Mouse (Mus musculus) bone marrow, adult 2 months (tissue): ENCODE data around the gene Nmd3. TPM values are rescaled to one million over a fixed set of nuclear protein-coding genes. Genes with fewer than 3 reads are reported as not detected.

Experiments used
- H3K27ac ChIP-seq: fragments of 200-500 bp; 2 replicates; pipeline ENCODE4 v1.5.1; 2012; ENCODE audit warnings: low read depth, mild to moderate bottlenecking, control low read depth, inconsistent platforms, low read length; ENCODE audit not compliant: control insufficient read depth, poor library complexity, insufficient read depth
- H3K4me1 ChIP-seq: fragments of 200-500 bp; 2 replicates; pipeline ENCODE4 v1.6.1; 2011; ENCODE audit warnings: low read length; ENCODE audit not compliant: control insufficient read depth, insufficient read depth
- H3K4me3 ChIP-seq: fragments of 200-500 bp; replicated peaks from 2 replicates; pipeline ENCODE3; 2011; ENCODE audit warnings: mild to moderate bottlenecking, low read depth, low read length, control low read depth; ENCODE audit not compliant: control insufficient read depth
- CTCF ChIP-seq: fragments of 200-500 bp; IDR thresholded peaks from 2 replicates; pipeline ENCODE4 v1.5.1; 2011; ENCODE audit warnings: low read length, control low read depth; ENCODE audit not compliant: control insufficient read depth, insufficient read depth
- POLR2A ChIP-seq: fragments of 200-500 bp; IDR thresholded peaks from 2 replicates; pipeline ENCODE4 v1.6.1; 2011; ENCODE audit warnings: low read depth, mild to moderate bottlenecking, control low read depth, low read length, borderline replicate concordance; ENCODE audit not compliant: control insufficient read depth
- WGBS: fragments of 180-500 bp; shearing (Covaris S2); methylation state at CpG from one replicate; pipeline ENCODE4 v1.1.7; 2018; 5-methylcytosine and 5-hydroxymethylcytosine counted together
- polyA plus RNA-seq: library from polyadenylated mRNA; stranded (reverse); fragments of >200 nt; gene quantifications from 2 replicates; pipeline ENCODE4 v1.2.4, GENCODE M21; 2011; ENCODE audit warnings: low replicate concordance; ENCODE audit not compliant: missing spikeins, insufficient read depth, insufficient read length

Nmd3 gene
- polyA plus RNA-seq, result 29.2 and 48.6 TPM in 2 replicates

DNA sequence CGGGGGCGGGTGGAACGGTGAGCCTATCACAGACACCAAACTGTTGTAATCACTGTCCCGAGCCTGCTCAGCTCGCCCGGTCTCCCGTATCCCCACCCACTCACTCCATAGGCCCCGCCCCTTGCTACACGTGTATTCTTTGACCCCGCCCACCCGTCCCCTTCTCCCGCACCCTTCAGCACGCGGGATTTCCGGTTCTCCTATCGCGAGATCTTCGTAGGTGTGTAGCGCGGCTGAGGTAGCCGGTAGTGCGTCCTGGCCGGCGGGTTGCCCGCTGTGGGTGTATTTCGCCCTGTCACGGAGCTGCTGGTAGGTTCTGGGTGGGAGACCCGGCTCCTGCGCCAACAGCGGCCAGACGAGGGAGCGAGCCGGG, at the start of gene Nmd3:
Gene Nmd3, plus strand, starts transcription at position 172 of the 373 bp plus-strand sequence.
- peak; percentile 79; the same call in 1 of the 2 replicates for TF ChIP-seq POLR2A
- TF ChIP-seq CTCF, result no peak
- no peaks in the 10 kb centered on the region; the same call in 1 of the 2 replicates for H3K4me1 ChIP-seq
- peak within 1 kb of the TSS; percentile 78 for H3K4me3 ChIP-seq
- H3K27ac ChIP-seq, result peak within 1 kb of the TSS; percentile 76
- WGBS, result under 1% methylated on average over 33 of the region's 33 CpGs

DNA sequence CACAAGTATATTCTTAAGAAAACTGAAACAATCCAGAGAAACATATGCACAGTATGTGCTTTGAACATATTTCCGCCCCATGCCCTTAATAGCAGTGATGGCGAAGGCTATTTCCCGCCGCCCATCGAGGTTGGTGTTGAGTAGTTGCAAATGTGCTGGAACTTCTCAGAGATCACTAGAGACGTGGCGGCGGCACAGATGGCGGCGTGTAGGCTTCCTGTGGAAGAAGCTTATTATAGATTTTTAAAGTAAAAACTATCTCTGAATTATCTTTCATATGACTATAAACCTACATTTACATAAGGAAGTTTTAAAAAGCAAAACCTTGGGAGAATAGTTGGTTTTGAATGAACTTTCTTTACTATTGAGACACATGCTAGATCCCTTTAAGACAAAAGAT, 48.4 kb upstream of the Nmd3 start:
- TF ChIP-seq CTCF (no peak), POLR2A (no peak)
- Histone ChIP-seq H3K27ac (no peak overlapping the region), H3K4me3 (no peak overlapping the region), H3K4me1 (peaks cover 1% of the 10 kb centered on the region; the same call in 1 of the 2 replicates)
- 86% methylated on average over 10 of the region's 10 CpGs for WGBS

DNA sequence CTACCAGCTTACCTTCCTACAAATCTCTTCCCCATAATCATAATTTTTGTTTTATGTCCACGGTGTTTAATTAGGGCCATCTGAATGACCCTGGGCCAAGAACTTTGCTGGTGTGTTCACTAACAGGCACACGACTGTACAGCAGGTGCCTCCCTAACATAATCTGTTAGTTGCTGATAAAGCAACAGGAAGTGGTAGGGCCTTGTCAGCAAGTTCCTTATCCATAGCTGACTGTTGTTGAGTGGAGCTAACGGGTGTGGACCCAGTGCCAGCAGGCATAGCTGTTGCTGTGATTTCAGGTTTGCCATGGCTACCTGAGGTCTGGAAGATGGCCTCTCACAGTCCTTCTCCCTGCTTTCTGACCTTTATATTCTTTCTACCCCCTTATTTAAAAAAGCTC, 47.6 kb upstream of the Nmd3 start:
- 5% methylated on average over 3 of the region's 3 CpGs for WGBS
- TF ChIP-seq CTCF, result no peak
- no peak for TF ChIP-seq POLR2A
- peaks cover 1% of the 10 kb centered on the region; the same call in 1 of the 2 replicates for H3K4me1 ChIP-seq
- no peak overlapping the region for H3K27ac ChIP-seq
- H3K4me3 ChIP-seq, result no peak overlapping the region

DNA sequence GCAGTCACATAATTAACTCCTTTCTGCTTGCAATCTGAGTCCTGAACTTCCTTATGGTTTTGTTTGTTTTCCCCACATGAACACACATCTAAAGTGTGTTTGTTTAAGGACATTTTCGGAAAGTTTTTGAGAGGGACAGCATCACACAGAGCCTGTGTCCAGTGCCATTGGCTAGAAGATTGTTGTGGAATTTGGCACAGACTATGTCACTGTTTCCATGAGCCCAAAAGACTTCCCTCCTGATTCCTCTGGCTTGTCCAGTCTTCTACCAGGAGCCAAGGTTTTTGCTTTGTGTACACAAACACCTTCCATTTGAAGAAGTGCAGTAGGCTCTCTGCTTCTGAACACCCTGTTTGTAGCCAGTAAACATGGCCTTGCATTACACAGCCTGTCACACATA, 32.0 kb upstream of the Nmd3 start:
- TF ChIP-seq POLR2A (no peak), CTCF (no peak)
- no peak overlapping the region for H3K27ac ChIP-seq
- no peaks in the 10 kb centered on the region for H3K4me1 ChIP-seq
- H3K4me3 ChIP-seq, result no peak overlapping the region
- 76% methylated on average over 1 of the region's 1 CpGs for WGBS

DNA sequence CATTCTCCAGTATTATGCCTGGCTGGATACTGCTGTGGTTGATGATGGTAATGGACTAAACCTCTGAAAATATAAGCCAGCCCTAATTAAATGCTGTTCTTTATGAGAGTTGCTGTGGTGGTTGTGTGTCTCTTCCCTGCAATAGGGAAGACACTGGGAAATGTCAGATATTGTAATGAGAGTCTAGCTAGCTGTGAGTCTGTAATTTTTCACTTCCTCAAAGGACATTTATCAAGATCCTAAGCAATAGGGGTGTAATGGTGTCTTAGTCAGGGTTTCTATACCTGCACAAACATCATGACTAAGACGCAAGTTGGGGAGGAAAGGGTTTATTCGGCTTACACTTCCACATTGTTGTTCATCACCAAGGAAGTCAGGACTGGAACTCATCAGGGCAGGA, 30.8 kb upstream of the Nmd3 start:
- Histone ChIP-seq H3K27ac (no peak overlapping the region), H3K4me1 (no peaks in the 10 kb centered on the region), H3K4me3 (no peak overlapping the region)
- TF ChIP-seq POLR2A, result no peak
- TF ChIP-seq CTCF, result no peak
- 70% methylated on average over 2 of the region's 2 CpGs for WGBS

DNA sequence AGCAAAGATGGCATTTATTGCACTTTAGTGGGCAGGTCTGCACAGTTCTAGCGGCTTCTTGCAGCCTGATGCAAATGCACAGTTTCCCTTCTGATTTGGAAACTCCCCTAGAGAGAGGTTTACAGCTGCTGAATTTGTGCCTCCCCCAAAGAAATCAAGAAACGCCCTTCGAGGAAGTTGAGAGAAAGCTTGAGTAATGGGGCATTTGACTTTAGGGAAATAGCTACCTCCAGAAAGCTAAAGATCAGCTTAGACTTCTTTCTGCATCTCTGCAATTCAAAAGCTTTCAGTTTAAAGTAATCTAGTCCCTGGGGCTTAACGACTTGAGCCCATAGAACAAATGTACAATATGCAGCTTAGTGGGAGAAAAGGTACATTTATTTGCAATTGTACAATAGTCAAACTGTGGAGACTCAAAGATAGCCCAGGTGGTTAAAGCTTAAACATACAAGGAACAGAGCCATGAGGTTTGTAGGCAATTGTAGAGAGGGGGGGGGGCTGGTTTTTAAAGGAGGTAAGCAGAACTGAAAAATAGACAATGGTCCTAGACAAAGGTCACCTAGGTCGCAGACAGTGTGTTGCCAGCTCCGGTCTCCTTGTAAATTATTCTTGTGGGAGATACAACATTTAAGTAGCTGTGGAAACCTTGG, 21.8 kb upstream of the Nmd3 start:
- H3K27ac ChIP-seq, result peak overlapping the region; percentile 27; the same call in 1 of the 2 replicates
- H3K4me3 ChIP-seq, result no peak overlapping the region
- TF ChIP-seq CTCF, result no peak
- no peak for TF ChIP-seq POLR2A
- H3K4me1 ChIP-seq, result peaks cover 2% of the 10 kb centered on the region
- WGBS, result 35% methylated on average over 6 of the region's 6 CpGs

DNA sequence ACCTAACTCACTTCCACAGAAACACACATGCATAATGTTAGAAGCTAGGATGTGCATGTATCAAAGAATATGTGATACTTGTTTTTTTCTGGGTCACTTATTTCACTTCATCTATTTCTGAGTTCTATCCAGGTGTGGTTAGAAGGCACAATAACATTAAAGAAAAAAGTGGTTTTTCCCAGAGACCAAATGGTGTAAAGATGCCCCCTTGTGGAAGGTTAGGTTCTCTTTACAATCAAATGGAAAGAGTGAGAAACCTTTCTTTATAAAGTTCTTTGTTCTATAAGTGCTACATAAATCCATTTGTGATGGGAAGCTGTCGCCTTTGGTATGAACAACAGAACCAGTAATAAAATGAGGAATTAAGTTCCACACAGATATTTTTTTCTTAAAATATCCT, 19.9 kb upstream of the Nmd3 start:
- Histone ChIP-seq H3K27ac (no peak overlapping the region), H3K4me1 (peaks cover 2% of the 10 kb centered on the region), H3K4me3 (no peak overlapping the region)
- TF ChIP-seq POLR2A (no peak), CTCF (no peak)
- 23% methylated on average over 1 of the region's 1 CpGs for WGBS

DNA sequence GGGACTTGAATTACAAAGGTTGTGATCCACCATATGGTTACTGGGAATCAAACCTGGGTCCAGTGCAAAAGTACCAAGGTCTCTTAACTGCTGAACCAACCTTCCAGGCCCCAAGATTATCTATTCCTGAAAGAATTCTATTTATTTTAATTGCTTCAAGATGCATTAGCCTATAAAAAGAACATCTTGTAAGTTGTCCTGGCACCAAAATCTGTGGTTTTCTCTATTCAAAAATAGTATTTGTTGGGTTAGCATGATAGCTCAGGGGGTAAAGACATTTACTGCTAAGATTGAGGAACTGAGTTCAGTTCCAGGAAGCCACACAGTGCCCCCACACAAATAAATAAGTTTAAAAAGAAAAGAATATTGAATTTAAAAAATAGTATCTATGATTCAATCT, 19.4 kb upstream of the Nmd3 start:
- TF ChIP-seq CTCF (no peak), POLR2A (no peak)
- Histone ChIP-seq H3K27ac (no peak overlapping the region), H3K4me1 (peaks cover 2% of the 10 kb centered on the region), H3K4me3 (no peak overlapping the region)
